Mouse (Mus musculus) neural tube, embryonic 11.5 days (tissue): Measurements from ENCODE around the gene Zfp366. TPM values are rescaled to one million over a fixed set of nuclear protein-coding genes. Genes with fewer than 3 reads are reported as not detected.

Experiments used
- ATAC-seq: fragments of 200-750 bp; cut with Nextera tagmentation; 2 replicates; pipeline ENCODE4 v1.8.0; 2017; ENCODE audit warnings: moderate number of reproducible peaks, mild to moderate bottlenecking, moderate TSS enrichment, moderate library complexity; ENCODE audit not compliant: insufficient read depth, low FRiP score, low TSS enrichment
- DNase-seq: peaks from one replicate; pipeline ENCODE4 v3.0.0-alpha.2; 2015; ENCODE audit warnings: low spot score
- H3K27ac ChIP-seq: fragments of 300-500 bp; sonication (generic); 2 replicates; pipeline ENCODE4 v1.5.1; 2014; ENCODE audit warnings: low read depth, mild to moderate bottlenecking, low read length
- H3K27me3 ChIP-seq: fragments of 300-500 bp; sonication (generic); 2 replicates; pipeline ENCODE4 v1.6.1; 2014; ENCODE audit warnings: mild to moderate bottlenecking, low read length, mixed read lengths; ENCODE audit not compliant: control insufficient read depth, insufficient read depth
- H3K36me3 ChIP-seq: fragments of 300-500 bp; sonication (generic); 2 replicates; pipeline ENCODE4 v1.6.1; 2014; ENCODE audit warnings: mild to moderate bottlenecking, low read length, moderate library complexity, mixed read lengths; ENCODE audit not compliant: control insufficient read depth, insufficient read depth
- H3K4me1 ChIP-seq: fragments of 300-500 bp; sonication (generic); 2 replicates; pipeline ENCODE4 v1.6.1; 2014; ENCODE audit warnings: low read length, mixed read lengths; ENCODE audit not compliant: control insufficient read depth, insufficient read depth
- H3K4me2 ChIP-seq: fragments of 300-500 bp; sonication (generic); 2 replicates; pipeline ENCODE4 v1.6.1; 2014; ENCODE audit warnings: low read depth, mild to moderate bottlenecking, moderate library complexity
- H3K4me3 ChIP-seq: fragments of 300-500 bp; sonication (generic); 2 replicates; pipeline ENCODE4 v1.5.1; 2014; ENCODE audit warnings: low read depth, low read length
- H3K9ac ChIP-seq: fragments of 300-500 bp; sonication (generic); 2 replicates; pipeline ENCODE4 v1.6.1; 2014; ENCODE audit warnings: mild to moderate bottlenecking, low read length
- H3K9me3 ChIP-seq: fragments of 300-500 bp; sonication (generic); 2 replicates; pipeline ENCODE4 v1.6.1; 2016; ENCODE audit warnings: low read length; ENCODE audit not compliant: control insufficient read depth
- WGBS: fragments of 180-500 bp; shearing (Covaris S2); extraction: QIAGEN DNeasy Blood & Tissue Kit; methylation state at CpG from one replicate; pipeline ENCODE4 v1.1.7; 2014; 5-methylcytosine and 5-hydroxymethylcytosine counted together
- polyA plus RNA-seq: library from polyadenylated mRNA; unstranded; fragments of >200 nt; fragmentation: Nextera tagmentation; extraction: Ambion mirVana; gene quantifications from 2 replicates; pipeline ENCODE4 v1.2.1, GENCODE M21; 2014

Zfp366 gene
- polyA plus RNA-seq, 1 experiment from 2014 or later: 0.85 TPM

DNA sequence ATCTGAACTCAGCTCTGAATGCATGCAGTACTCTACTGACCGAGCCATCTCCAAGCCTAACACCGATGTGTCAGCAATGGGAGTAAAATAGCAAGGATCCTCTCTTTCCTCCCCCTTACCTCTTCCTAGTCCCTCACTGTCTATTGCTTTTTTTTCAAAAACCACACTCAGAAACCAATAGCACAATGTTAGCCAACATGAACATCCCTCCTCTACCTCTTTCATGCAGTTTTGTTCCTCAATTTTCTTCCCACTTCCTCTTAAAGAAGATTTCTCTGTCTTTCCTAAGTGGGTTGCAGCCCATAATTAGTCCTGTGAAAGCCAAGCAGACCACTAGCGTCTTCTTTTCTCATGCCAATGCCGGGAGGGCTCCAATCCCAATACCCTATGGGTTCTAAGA lies 102.6 kb downstream of the Zfp366 start:
- no peaks in the 10 kb centered on the region for H3K36me3 ChIP-seq
- H3K27ac ChIP-seq: no peak overlapping the region
- no peak overlapping the region for H3K9ac ChIP-seq
- no peaks in the 10 kb centered on the region for H3K9me3 ChIP-seq
- DNase-seq (no peak), ATAC-seq (no peak)
- 92% methylated on average over 4 of the region's 4 CpGs for WGBS
- H3K4me3 ChIP-seq: no peak overlapping the region
- H3K4me1 ChIP-seq: peaks cover 3% of the 10 kb centered on the region; the same call in 1 of the 2 replicates
- no peak overlapping the region for H3K4me2 ChIP-seq
- H3K27me3 ChIP-seq: no peaks in the 10 kb centered on the region

DNA sequence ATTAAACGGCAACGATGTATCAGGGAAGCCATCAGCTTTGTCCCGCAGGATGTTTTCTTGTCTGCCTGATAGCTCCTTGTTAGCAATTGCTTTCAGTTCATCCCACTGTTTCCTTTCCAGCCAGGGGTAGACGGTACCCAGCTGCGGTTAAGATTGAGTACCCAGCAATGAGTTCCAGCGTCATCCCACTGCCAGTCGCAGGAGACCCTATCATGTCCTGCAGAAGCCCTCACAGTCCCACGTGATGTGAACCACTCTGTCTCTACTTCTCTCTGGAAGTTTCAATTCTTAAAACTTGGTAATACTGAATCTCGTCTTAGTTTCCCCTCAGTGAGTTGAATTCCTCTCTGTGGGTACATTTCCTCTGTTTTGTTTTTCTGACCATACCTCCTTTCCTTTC lies 103.2 kb downstream of the Zfp366 start:
- Histone ChIP-seq H3K4me1 (peaks cover 3% of the 10 kb centered on the region; the same call in 1 of the 2 replicates), H3K27me3 (no peaks in the 10 kb centered on the region), H3K27ac (no peak overlapping the region), H3K4me2 (no peak overlapping the region), H3K36me3 (no peaks in the 10 kb centered on the region), H3K9ac (no peak overlapping the region), H3K9me3 (no peaks in the 10 kb centered on the region), H3K4me3 (no peak overlapping the region)
- no peak for ATAC-seq
- DNase-seq: no peak
- WGBS: 86% methylated on average over 9 of the region's 9 CpGs

GRCm38 (mm10) chr13:99290766-99291165 lies 106.1 kb downstream of the Zfp366 start:
- Histone ChIP-seq H3K4me3 (no peak overlapping the region), H3K4me2 (no peak overlapping the region), H3K9me3 (no peaks in the 10 kb centered on the region), H3K27me3 (no peaks in the 10 kb centered on the region), H3K4me1 (no peaks in the 10 kb centered on the region), H3K27ac (no peak overlapping the region), H3K36me3 (no peaks in the 10 kb centered on the region), H3K9ac (no peak overlapping the region)
- 95% methylated on average over 8 of the region's 8 CpGs for WGBS
- ATAC-seq (no peak), DNase-seq (no peak)

DNA sequence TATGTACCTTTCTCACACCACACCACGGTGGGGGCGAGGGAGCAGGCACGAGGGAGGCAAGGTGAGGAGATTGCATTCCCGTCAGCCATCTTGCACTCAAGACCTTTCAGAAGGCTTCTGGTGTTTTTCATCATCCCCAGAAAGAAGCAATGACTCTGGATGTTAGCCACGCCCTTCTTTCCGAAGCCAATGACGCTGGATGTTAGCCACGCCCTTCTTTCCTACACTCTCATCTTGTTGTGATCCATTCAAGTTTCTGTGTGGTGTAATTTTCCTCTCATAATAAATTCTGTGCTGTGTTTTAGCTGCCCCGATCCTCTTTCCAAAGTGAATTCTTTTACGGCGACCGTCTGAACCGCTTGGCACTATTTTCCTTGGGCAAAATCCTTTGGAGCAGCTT lies 109.6 kb downstream of the Zfp366 start:
- no peak overlapping the region for H3K9ac ChIP-seq
- 90% methylated on average over 13 of the region's 13 CpGs for WGBS

DNA sequence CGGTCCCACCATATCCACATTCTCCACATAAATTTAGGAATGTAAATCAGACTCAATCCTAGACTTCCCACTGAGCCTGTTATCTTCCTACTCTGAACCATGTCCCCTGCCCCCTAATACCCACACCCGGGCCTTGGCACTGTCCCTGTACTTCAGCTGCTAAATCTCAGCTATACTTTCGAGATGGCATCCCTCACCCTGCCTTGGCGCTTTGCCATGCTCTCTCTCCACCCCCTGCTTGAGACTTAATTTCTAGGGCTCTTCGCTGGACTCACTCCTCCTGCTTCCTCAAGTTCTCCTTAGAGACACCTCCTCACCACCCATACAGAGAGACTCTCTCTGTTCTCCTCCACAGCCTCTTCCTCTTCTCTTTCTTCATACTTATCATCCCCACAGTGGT lies 115.3 kb downstream of the Zfp366 start:
- H3K4me1 ChIP-seq: no peaks in the 10 kb centered on the region
- DNase-seq (no peak), ATAC-seq (no peak)
- H3K4me2 ChIP-seq: no peak overlapping the region
- H3K9me3 ChIP-seq: no peaks in the 10 kb centered on the region
- 94% methylated on average over 5 of the region's 5 CpGs for WGBS
- H3K4me3 ChIP-seq: no peak overlapping the region
- H3K36me3 ChIP-seq: no peaks in the 10 kb centered on the region
- H3K27me3 ChIP-seq: no peaks in the 10 kb centered on the region
- H3K27ac ChIP-seq: no peak overlapping the region
- H3K9ac ChIP-seq: no peak overlapping the region

More for the DNA sequence above, 109.6 kb downstream of the Zfp366 start:
- ATAC-seq (no peak), DNase-seq (no peak)
- Histone ChIP-seq H3K4me2 (no peak overlapping the region), H3K27ac (no peak overlapping the region), H3K4me1 (no peaks in the 10 kb centered on the region), H3K36me3 (no peaks in the 10 kb centered on the region), H3K27me3 (no peaks in the 10 kb centered on the region), H3K9me3 (no peaks in the 10 kb centered on the region), H3K4me3 (no peak overlapping the region)

Other genes starting within 250 kb of the Zfp366 start
- not detected in 2 replicates for gene 1700024P04Rik, start 200.3 kb upstream of the Zfp366 start, polyA plus RNA-seq
- gene Ptcd2, start 159.9 kb downstream of the Zfp366 start, polyA plus RNA-seq: 53.7 and 54.7 TPM in 2 replicates
- gene Mrps27, start 160.0 kb downstream of the Zfp366 start, polyA plus RNA-seq: 67.1 and 67.3 TPM in 2 replicates